Mouse (Mus musculus): ENCODE data around the gene Odr4.
A peak's percentile ranks its signal among the peaks of the same experiment; 100 is the strongest.

DNA sequence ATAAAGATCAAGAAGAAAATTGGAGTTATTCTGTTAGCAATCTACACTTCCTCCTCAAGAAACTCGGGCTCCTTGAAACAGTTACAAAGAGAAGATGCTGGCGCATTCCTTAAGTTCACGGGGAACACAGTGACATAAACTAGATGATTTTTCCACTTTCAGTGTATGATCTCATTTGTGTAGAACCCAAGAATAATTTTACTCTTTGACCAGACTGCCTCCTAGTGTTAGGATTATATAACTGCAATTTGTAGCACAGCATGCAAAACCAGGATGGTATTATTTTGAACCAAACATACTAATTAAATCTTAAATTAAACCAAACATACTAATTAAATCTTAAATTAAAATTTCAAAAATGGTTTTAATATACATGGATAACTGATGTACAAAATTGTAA, 20.0 kb downstream of the Odr4 start:
- TF ChIP-seq CTCF (IDR thresholded peaks at IDR 0.05; ENCODE audit: low read depth) (peak; percentile 62), EP300 (optimal IDR thresholded peaks at IDR 0.05) (no peak)

All from stomach, postnatal 0 days (tissue).